Mouse (Mus musculus): ENCODE measurements around the gene Gata1. TPM values are rescaled to one million over a fixed set of nuclear protein-coding genes. Genes with fewer than 3 reads are reported as not detected.
A peak's percentile ranks its signal among the peaks of the same experiment; 100 is the strongest.

Gata1 gene
- total and polyA plus RNA-seq, 2 experiments from 2014 or later, result not detected

DNA sequence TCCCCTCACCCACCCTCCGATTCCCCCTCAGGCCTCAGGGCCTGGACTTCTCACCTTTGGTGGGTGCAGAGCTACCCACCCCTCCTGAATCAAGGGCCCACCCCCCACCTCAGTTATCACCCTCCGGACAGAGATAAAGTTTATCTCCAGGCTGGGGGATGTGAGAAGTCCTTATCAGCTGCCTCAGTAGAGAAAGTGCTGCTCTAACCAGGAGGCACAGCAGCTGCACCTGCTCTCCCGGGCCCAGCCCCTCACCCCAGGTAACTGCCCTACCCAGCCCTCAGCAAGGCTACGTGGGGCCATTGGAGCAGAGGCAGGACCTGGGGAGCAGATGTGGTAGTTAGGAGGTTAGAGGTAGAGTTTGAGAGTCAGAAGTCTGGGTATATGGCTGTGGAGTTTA lies 11.7 kb downstream of the Gata1 start:
- WGBS, result 85% methylated on average over 4 of the region's 4 CpGs
- no peak for TF ChIP-seq CTCF (IDR thresholded peaks at IDR 0.05; ENCODE audit: low read depth)
- no peak for ATAC-seq
- H3K27me3 ChIP-seq (ENCODE audit: insufficient read depth, low read length), result no peaks in the 10 kb centered on the region
- no peaks in the 10 kb centered on the region for H3K9me3 ChIP-seq (ENCODE audit: low read length)
- no peak for DNase-seq
- no peak overlapping the region for H3K4me2 ChIP-seq (ENCODE audit: low read depth)
- H3K9ac ChIP-seq, result no peak overlapping the region
- H3K36me3 ChIP-seq (ENCODE audit: insufficient read depth), result no peaks in the 10 kb centered on the region
- no peak overlapping the region for H3K4me3 ChIP-seq (ENCODE audit: low read depth, low read length)
- H3K4me1 ChIP-seq (ENCODE audit: insufficient read depth), result no peaks in the 10 kb centered on the region
- H3K27ac ChIP-seq (ENCODE audit: low read depth, low read length), result no peak overlapping the region

DNA sequence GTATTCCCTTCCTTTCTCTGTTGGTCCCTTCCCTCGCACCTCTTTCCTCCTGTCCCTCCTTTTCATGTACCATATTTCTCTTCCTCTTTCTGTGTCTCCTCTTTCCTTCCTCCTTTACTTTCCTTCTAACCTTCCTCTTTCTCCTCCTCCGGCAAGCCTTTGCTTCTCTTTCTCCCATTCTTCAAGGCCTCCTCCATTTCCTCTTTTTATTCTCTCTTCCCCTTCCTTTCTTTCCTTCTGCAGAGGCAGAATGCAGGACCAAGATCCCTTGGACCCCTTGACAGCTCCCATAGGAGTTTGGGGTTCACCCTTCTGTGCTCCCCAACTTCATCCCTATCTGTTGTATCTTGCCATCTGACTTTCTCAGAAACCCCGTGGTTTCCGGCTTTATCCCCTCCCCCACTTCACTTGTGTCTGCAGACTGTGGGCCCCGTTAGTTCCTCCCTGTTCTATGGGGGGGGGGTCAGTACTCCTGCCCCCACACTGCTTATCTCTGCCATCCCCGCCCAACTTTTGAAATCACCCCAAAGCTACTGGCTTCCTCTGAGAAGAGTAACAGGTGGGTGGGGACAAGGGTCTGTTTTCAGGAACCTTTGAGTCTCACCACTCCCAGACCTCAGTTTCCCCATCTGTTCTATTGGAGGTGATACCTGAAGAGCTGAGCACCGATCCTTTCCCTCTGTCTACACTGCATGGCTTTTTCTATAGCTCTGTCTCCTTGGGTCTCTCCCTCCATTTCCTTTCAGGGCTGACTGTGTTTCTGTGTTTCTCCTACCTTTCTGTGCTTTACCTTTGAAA lies 13.8 kb downstream of the Gata1 start:
- no peak overlapping the region for H3K9ac ChIP-seq
- no peaks in the 10 kb centered on the region for H3K36me3 ChIP-seq (ENCODE audit: insufficient read depth)
- no peaks in the 10 kb centered on the region for H3K9me3 ChIP-seq (ENCODE audit: low read length)
- no peak overlapping the region for H3K4me2 ChIP-seq (ENCODE audit: low read depth)
- no peak overlapping the region for H3K27ac ChIP-seq (ENCODE audit: low read depth, low read length)
- WGBS, result 81% methylated on average over 7 of the region's 7 CpGs
- no peak overlapping the region for H3K4me3 ChIP-seq (ENCODE audit: low read depth, low read length)
- ATAC-seq, result no peak
- no peaks in the 10 kb centered on the region for H3K4me1 ChIP-seq (ENCODE audit: insufficient read depth)
- no peak for TF ChIP-seq CTCF (IDR thresholded peaks at IDR 0.05; ENCODE audit: low read depth)
- no peak for DNase-seq
- no peaks in the 10 kb centered on the region for H3K27me3 ChIP-seq (ENCODE audit: insufficient read depth, low read length)

DNA sequence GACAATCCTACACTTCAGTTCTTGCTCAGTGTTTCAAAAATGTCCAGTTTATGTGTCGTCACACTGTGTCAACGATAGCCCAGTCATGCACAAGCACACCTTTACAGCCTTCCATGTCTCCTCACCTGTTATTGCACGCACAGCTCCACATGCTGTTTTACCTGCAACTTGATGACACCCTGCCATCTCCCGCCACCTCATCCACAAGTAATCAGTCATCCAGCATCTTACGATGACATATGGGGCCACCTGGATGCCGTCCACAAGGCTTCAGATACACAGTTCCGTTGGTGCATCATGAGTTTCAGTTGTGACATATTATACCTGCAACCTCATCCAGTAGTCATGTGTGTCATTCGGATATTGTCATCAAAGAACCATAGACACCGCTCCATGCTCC lies 19.0 kb downstream of the Gata1 start:
- no peak overlapping the region for H3K9ac ChIP-seq
- no peak overlapping the region for H3K4me2 ChIP-seq (ENCODE audit: low read depth)
- 92% methylated on average over 9 of the region's 9 CpGs for WGBS
- H3K9me3 ChIP-seq (ENCODE audit: low read length), result no peaks in the 10 kb centered on the region
- no peaks in the 10 kb centered on the region for H3K36me3 ChIP-seq (ENCODE audit: insufficient read depth)
- DNase-seq (no peak), ATAC-seq (no peak)
- H3K27me3 ChIP-seq (ENCODE audit: insufficient read depth, low read length), result no peaks in the 10 kb centered on the region
- no peak overlapping the region for H3K4me3 ChIP-seq (ENCODE audit: low read depth, low read length)
- no peak for TF ChIP-seq CTCF (IDR thresholded peaks at IDR 0.05; ENCODE audit: low read depth)
- no peaks in the 10 kb centered on the region for H3K4me1 ChIP-seq (ENCODE audit: insufficient read depth)
- H3K27ac ChIP-seq (ENCODE audit: low read depth, low read length), result no peak overlapping the region

DNA sequence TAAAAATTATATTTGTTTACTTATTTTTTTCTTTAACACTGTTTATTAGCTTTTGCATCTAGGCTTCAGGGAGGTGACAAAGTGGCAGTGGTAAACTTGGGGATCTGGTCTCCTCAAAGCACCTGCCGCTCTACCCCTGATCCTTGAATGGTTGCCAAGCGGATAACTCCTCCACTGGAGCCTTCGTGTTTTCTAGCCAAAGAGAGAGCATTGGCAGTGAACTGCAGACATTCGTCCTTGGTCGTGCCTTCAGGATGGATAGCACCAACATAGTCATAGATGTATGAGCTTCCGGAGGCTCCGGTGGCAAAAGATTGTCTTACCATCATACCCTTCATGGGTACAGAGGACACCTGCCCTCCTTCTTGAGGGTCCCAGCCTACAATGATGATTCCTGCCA lies 27.8 kb downstream of the Gata1 start:
- no peak overlapping the region for H3K9ac ChIP-seq
- H3K27me3 ChIP-seq (ENCODE audit: insufficient read depth, low read length), result no peaks in the 10 kb centered on the region
- TF ChIP-seq CTCF (IDR thresholded peaks at IDR 0.05; ENCODE audit: low read depth), result no peak
- no peak overlapping the region for H3K27ac ChIP-seq (ENCODE audit: low read depth, low read length)
- 87% methylated on average over 7 of the region's 7 CpGs for whole genome bisulfite sequencing
- H3K36me3 ChIP-seq (ENCODE audit: insufficient read depth), result no peaks in the 10 kb centered on the region
- H3K4me2 ChIP-seq (ENCODE audit: low read depth), result no peak overlapping the region
- no peak overlapping the region for H3K4me3 ChIP-seq (ENCODE audit: low read depth, low read length)
- no peak for ATAC-seq
- DNase-seq, result no peak
- no peaks in the 10 kb centered on the region for H3K9me3 ChIP-seq (ENCODE audit: low read length)
- H3K4me1 ChIP-seq (ENCODE audit: insufficient read depth), result no peaks in the 10 kb centered on the region

DNA sequence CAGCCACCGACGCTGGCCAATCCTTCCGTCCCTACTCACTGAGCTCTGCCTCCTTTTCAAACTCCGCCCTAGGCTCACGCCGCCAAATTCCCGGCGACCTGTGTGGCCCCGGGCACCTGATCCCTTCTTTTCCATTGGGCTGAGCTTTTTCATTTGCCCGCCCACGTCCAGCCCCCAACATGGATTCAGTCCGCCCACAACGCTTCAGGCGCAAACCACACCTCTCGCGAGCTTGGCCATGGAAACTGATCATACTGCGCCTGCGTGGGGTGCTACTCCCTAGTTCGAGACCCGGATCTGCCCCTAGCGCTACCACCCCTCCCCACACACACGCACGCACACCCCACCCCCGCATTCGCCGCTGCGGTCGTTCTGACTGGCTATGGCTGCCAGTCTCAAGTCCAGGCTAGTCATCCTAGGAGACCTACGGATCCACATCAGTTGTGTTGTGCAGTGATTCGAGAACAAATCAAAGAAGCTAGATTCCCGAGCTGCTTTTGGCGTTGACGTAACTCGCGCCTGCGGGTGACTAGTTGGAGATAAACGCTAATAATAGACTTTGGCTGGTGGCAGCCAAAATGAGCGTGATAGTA lies 29.9 kb downstream of the Gata1 start:
- H3K4me3 ChIP-seq (ENCODE audit: low read depth, low read length), result peak overlapping the region; percentile 48
- no peaks in the 10 kb centered on the region for H3K4me1 ChIP-seq (ENCODE audit: insufficient read depth)
- H3K9ac ChIP-seq, result peak overlapping the region; percentile 53
- peak overlapping the region; percentile 42 for H3K4me2 ChIP-seq (ENCODE audit: low read depth)
- no peak for TF ChIP-seq CTCF (IDR thresholded peaks at IDR 0.05; ENCODE audit: low read depth)
- H3K9me3 ChIP-seq (ENCODE audit: low read length), result no peaks in the 10 kb centered on the region
- 22% methylated on average over 38 of the region's 38 CpGs for WGBS
- peak overlapping the region; percentile 72 for H3K27ac ChIP-seq (ENCODE audit: low read depth, low read length)
- peak; percentile 95 for DNase-seq
- ATAC-seq, result peak; percentile 98
- no peaks in the 10 kb centered on the region for H3K27me3 ChIP-seq (ENCODE audit: insufficient read depth, low read length)
- no peaks in the 10 kb centered on the region for H3K36me3 ChIP-seq (ENCODE audit: insufficient read depth)

DNA sequence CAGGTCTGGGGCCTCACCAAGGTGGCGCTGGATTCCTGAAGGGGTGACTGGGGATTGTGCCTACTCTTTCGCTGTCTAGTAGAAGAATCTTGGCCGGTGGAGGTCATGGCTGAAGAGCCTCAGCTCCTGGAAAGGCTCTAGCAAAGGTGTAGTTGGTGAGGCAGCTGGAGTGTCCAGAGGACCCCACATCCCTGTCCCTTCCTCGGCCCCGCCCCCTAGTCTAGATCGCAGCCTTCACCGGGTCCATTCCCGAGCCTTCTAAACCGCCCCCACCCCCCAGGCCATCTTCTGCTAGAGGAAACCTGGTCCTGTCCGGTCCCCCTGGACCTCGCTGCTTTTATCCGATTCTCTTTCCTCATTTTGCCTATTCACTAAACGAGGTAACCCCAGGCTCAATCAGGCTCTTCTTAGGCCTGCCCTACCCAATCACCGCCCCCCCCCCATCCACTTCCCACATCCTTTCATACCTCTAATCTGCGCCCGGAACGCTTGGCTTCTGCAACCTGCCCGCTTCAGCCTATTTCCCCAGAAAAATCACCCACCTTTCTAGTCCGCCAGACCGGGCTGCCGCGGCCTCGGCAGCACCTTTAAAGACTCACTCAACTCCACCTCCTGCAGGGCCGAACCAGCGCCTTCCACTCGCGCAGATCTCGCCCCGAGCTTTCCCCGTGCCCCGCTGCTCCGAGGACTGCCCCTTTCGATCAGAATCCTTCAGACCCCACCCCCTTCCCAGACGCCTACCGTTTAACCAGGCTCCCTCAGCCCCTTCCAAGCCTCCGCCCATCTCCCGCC lies 30.6 kb downstream of the Gata1 start, which contains the start of gene Hdac6:
TSS of gene Hdac6 (minus strand) at position 782 of the 792 bp plus-strand sequence.
- Histone ChIP-seq H3K36me3 (ENCODE audit: insufficient read depth) (no peaks in the 10 kb centered on the region), H3K9ac (peak within 1 kb of the TSS; percentile 53), H3K27ac (ENCODE audit: low read depth, low read length) (peak within 1 kb of the TSS; percentile 72), H3K4me2 (ENCODE audit: low read depth) (peak within 1 kb of the TSS; percentile 57), H3K9me3 (ENCODE audit: low read length) (no peaks in the 10 kb centered on the region), H3K27me3 (ENCODE audit: insufficient read depth, low read length) (no peaks in the 10 kb centered on the region), H3K4me1 (ENCODE audit: insufficient read depth) (no peaks in the 10 kb centered on the region), H3K4me3 (ENCODE audit: low read depth, low read length) (peak within 1 kb of the TSS; percentile 48)
- no peak for DNase-seq
- WGBS, result 26% methylated on average over 37 of the region's 37 CpGs
- no peak for TF ChIP-seq CTCF (IDR thresholded peaks at IDR 0.05; ENCODE audit: low read depth)
- peak; percentile 21 for ATAC-seq
